Mouse (Mus musculus): Measurements from ENCODE around the gene Kif21a.

Gene Kif21a

DNA sequence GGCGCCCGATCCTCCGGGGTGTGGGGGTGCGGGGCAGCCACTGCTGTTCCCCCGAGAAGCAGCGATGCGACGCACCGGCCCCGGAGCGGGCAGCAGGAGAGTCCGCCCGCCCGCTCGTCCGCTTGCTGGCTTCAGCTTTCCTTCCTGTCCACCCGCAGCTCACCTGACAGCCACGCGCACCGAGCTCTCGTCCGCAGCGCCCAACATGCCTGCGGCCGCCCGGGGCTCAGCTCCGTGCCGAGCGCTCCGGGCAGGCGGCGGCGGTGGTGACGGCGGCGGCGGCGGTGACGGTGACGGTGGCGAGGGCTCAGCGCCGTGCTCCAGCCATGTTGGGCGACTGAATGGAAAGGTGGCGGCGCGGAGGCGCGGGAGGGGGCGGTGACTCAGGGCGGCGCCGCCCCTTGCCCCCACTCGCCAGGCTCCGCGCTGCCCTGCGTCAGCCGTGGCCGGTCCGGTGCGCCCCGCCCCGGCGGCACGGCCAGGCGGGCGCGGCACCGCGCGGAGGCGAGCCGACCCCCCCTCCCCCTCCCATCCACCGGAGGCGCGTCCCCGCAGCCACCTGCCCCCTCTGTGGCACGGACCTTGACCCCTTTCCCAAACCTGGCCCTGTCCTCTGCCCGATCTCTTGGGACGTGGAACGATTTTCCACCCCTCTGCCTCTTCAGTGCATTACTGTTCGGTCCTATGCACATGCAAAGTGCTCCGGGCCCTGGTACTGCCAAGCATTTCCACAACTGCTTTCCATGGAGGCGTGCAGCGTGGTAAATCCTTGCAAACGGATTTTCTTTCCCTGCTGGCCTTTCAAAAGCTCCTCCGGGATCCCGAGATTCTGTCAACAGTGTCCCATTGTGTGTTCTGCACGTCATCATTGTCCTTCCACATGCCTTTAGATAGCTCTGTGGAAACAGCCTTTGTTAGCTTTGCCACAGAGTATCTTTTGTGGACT is at the start of gene Kif21a:
Gene Kif21a, minus strand, starts transcription at position 453 of the 946 bp plus-strand sequence.
- DNase-seq: peak; percentile 86

DNA sequence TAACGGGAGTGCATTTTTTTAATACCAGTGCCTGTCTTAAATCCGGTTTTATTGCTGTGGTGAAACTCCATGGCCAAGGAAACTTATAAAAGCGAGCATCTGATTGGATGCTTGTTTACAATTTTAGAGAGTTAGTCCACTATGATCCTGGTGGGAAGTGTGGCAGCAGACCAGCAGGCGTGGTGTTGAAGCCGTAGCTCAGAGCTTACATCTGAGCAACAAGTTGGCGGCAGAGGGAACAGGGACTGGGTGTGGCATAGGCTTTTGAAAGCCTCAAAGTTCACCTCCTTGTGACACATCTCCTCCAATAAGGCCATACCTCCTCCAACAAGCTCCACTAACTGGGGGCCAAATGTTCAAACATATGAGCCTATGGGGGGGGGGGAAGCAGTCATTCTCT is 46.9 kb upstream of the Kif21a start:
- DNase-seq: no peak

DNA sequence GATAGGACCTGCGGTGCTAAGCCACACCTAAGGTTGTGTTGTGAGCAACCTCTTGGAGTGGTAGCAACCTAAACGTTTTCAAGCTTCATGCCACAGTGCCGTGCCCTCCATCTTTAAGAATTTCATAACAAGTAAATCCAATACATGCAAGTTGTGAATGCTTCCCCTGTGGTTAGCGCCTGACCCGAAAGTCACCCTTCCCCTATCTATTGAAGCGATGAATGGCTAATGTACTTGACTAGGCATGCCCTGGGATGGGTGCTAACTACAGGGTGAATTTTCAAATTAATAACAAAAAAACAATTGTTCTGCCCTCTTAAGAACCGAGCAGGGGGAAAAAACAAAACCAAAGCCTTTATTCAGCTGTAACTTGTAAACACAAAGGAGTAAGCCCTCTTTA is 39.7 kb upstream of the Kif21a start:
- no peak for DNase-seq

DNA sequence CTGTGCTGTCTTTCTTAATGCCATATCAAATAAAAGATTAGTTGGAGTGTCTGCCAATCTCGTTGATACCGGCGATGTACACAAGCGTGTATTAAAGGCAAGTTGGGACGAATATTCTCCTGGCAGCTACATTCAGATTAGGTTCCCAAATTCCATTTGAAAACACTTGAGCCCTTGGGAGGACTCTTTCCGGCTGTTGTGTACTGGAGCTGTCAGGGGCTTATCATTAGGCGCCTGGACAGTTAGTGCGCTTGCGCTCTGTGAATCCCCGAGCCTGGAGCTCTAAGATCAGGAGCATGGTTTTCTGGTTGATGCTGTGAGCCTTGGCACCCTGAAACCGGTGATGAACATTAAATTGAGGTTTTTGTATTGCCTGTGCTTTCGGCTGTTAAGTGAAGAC is 38.3 kb upstream of the Kif21a start:
- no peak for DNase-seq

DNA sequence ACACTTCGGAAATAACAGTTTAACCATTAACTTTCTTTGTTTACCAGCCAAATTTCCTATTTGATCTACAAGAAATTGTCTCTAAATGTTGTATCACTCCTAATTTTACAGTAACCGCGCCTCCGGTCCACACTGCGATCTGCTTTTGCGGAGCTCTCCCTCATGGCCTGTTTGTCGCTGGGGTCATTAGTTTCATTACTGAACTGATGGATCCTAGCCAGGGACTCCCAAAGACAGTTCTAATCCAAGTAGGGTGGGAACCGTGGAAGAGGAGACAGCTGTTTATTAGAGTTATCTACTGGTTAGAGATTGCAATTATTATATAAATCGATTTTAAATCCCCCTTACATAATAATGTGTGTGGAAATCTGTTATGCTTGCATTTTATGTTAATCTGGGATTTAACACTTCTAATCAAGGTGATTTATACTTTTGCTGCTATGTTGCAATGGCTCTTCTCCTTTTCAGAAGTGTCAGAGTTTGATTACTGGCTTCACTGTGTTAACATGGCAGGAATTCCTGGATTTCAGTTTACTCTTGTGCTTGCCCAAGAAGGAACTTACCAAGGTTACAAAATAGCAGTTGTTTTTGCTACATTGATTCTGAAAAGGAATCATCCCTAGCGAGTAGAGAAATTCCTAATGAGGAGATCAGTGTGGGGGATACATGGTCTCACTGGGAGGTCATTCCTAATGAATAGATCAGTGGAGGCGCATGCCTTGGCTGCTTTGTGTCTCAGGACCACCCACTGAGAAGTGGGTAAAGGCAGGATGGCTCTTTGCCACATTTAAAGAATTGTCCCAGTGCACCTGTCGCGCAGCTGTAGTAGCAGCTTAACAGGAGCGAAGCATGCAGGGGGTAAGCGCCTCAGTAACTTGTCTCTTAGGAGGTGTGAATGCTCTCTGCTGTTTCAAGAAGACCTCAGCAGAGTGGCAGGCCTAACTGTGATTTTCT is 28.0 kb upstream of the Kif21a start:
- DNase-seq: peak; percentile 65

DNA sequence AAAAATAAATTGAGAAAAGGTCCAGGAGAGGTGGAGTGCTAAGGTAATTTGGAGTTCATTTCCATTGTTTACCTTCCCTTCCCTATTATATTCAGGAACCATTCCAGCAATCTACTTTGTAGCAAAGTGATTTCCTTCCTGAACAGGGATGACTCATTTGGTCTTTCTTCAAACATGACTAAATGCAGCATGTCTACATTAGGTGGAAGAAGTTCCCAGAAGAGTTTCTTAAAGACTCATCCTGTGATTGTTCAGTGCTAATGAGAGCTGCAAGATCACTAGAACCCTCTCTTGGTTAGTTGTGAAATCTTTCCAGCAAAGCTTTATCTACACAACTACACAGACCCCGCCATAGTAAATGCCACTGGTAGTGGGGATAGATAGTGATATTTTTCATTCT is 22.7 kb upstream of the Kif21a start:
- DNase-seq: no peak

DNA sequence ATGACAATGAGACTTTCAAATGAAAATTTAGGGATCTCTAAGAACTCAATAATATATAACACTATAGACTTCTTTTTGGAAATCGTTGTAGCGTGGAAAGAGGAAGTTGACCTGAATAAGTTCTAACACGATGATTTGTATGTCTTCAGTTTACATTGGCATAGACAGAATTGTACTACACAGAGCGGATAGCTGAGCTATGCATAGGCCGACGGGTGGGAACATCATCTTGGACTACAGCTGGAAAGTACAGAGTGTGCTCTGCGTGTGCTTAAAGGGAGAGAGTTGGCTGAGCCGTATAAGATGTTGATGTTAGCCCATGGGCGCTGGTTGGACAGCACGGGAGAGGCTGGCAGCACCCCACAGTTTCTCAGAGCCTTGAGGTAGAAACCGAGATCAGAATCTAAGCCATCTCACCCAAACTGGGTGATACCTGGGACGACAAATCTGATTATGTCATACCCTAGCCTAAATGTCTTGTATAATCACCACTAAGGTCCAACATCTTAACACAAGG is 14.6 kb upstream of the Kif21a start:
- DNase-seq: no peak

DNA sequence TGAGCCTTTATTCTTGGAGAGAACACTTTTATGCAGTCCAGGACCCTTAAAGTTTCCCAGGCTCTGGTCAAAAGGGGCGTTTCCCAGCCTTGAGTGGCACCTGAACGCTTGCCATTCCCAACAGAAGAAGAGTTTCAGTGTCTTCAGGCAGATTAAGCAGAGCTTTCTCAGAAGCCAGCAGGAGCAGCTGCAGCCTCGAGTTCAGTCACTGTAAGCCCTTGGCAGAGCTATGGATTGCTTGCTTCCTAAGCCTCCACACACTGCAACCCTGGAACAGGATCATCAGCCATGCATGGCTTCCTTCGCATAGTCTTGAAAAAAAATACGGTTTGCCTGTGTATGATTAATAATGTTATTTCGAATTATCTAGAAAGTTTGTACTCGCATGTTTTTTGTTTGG is 14.1 kb upstream of the Kif21a start:
- no peak for DNase-seq

DNA sequence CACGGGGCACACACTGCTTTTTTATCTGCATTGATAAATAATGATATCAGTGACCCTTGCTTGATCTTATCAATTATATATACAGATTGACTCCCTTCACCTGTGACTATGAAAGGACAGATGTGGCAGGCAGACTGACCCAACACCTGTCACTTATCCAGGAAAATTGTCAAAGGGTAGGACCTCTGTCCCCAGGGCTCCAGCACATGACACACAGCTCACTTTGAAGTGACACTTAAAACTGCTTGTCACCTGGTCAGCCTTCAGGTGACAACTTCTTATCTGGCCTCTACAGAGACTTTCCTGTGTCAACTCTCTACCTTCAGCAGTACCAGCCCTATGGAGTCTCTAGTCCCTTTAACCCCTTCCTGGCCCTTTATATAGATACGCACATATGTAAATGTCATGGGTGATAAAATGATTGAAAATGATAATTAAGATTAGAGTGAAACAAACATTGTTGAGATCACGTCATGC is 7.2 kb upstream of the Kif21a start:
- DNase-seq: no peak

DNA sequence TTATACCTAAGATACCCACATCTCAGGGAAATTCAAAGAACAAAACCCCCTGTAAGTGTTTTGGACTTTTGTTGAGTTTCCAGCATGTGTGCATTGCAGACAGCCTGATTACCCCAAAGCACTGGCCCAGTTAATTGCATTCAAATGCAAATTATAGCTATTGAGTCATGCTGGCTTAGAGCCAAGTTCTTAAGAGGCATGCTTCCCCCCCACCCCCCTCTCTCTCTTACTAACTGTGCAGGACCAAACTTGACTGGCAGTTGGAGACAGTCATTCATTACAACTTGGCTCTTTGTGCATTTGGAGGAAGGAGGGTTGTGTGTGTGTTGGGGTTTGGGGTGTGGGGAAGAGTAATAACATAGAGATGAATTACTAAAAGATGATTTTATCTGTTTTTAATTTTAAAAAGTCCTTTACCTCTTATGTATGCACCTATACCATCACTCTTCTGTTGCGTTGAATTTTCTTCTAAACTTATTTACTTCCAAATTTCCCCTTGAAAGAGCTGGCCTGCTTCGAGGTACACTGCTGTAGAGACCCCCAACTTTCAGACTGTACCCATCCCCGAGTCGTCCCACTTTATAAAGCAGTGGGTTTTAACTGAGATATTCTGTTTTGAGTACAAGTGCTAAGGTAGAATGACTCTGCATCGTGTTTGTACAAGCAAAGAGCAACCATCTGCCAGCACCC is 6.6 kb upstream of the Kif21a start:
- DNase-seq: peak; percentile 88

DNA sequence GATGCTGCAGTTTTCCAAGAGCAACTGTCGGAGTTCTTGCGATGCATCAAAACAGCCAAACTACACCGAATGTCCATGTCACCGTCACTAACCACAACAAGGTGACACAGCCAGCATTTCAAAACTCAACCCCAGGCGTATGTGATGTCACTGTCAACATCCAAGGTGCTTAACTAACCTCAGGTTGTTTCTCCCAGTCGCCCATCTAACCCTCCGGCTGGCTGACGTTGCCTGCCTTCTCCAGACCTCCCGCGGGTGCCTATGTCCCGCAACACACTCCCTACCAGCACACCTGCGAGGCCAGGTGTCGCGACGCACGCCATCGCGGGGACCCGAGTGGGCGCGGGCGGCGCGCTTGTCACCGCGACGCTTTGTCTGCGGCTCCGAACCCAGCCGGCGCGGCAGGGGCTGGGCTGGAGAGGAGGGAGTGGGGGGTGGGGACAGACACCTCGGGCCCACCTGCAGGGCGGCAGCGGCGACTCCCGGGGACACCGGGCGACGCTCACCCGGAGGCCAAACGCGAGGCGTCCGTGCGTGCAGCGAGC is 725 bp downstream of the Kif21a start:
- DNase-seq: peak; percentile 55

DNA sequence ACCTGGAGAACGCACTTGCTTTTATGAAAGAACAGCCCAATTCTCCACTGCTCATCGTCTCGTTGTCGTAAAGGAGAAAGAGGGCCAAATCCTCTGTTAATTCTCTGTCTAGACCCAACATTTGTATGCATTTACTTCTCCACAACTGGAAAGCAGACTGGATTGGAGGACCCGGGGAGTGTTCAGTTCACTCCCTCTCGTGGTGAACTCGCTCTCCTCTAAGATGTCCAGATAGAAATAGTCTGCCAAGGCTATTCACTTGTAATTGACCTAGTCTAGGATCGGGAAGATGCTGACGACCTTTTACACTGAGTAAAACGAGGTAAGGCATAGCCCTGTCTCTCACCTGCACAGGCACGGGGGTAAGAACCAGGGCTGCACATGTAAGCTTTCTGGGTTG is 2.1 kb downstream of the Kif21a start:
- DNase-seq: no peak

DNA sequence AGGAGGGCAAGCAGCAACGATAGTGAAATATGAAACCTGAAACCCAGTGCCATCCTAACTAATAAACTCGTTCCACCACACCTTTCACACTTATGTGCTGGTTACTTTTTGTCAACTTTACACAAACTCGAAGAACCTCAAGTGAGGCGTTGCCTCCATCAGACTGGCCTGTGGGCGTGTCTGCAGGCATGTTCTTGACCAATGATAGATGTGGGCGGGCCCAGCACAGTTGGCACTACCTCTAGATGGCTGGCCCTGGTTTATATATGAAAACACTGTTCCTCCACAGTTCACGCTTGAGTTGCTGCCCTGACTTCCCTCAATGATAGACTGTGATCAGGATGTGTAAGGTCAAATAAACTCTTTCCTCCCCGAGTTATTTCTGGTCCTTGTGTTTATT is 3.2 kb downstream of the Kif21a start:
- DNase-seq: no peak

DNA sequence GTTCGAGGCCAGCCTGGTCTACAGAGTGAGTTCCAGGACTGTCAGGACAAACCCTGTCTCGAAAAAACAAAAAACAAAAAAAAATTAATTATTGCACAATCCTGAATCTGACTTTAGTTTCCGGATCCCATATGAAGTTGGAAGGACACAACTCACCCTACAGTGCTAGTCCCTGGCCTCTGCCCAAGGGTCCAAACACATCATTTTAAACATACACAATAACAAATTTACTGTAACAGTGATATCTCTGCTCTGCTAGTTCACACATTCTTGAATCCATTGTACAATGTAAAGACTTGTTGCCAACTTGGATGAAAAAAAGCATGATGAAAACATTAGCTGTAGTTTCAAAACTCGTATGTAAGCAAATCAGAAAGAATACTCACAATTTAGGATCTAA is 6.5 kb downstream of the Kif21a start:
- no peak for DNase-seq

DNA sequence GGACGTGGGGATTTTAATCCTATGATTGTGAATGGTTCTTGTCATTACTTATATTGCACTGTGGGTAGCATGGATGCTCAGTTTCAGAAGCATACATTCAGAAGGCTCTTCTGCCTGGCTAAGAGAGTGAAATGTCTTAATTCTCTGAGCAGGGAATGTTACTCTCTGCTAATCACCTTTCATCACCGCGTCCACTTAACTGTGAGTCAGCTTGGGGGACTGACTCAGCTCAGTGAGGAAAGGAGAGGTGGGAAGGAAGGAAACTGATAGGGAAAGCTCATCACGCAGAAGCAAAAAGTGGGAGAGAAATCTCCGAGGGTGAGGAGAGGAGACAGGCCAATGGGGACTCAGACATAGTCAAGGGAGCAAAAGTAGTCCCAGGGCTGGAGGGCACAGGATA is 10.9 kb downstream of the Kif21a start:
- DNase-seq: no peak

DNA sequence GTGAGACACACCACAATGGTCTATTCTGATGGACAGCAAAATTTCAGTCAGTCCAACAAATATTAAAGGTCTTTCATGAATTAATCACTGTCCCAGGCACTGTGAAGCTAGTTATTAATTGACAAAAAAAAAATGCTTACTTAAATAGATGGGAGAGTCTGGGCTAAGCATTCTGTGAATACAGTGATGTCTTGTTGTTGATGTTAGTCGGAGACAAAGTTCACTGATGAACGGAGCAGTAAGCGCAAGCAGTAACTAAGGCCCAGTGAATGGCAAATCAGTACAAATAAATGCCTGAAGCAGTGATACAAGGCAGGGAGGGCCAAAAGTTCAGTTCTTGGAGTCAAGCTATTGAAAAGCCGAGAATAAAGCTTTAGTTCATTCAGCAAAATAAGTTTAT is 15.7 kb downstream of the Kif21a start:
- DNase-seq: no peak

DNA sequence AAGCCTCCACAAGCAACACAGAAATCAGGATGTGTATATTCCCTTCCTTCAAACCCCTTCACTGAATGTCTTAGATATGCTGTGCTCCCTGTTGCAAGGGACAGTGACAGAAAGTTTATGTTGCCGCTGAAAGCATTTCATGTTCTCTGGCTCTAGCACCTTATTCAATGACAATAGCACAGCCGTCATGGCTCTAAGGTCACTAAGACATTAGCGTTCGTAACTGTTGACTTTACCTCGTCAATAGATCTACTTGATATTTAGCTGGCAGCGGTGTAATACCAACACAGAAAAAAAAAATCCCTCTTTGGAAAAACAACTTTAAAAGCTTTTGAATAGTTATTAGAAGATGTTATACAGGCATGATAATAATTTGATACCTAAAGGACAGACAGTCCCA is 16.2 kb downstream of the Kif21a start:
- DNase-seq: no peak

DNA sequence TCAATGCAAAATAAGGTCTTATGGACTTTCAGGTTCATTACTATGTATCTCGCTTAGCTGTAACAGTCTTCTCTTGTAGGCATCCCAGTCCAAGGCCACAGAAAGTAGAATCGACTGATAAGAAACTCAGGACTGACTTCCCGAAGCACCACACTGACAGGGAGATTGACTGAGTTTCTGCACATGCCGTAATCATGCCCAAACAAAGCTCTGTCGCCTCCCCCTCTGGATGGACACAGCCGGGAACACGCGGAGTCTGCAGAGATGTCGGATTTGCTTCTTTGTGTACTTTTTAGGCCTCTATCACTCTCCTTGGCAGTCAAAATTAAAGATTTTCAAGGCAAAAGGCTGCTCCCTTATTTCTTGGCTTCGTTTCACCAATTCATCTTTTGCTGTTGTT is 20.8 kb downstream of the Kif21a start:
- DNase-seq: no peak

DNA sequence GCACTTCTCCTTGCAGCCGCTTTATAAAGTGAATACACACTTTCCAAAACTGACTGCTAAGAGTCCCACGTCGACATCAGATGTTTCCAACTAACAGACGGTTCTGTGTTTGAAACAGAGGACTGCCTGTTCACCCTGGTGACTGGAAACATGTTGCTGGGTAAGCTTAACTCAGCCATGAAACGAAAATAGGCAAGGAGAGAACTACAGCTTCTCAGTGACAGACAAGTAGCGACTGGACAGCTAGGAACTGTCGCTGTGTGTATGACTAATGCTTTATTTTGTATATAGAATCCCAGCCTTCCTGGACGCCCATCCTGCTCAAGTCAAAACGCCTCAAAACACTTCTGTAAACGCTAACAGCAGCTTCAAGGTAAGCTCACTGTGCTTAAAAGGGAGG is 21.3 kb downstream of the Kif21a start:
- DNase-seq: no peak

DNA sequence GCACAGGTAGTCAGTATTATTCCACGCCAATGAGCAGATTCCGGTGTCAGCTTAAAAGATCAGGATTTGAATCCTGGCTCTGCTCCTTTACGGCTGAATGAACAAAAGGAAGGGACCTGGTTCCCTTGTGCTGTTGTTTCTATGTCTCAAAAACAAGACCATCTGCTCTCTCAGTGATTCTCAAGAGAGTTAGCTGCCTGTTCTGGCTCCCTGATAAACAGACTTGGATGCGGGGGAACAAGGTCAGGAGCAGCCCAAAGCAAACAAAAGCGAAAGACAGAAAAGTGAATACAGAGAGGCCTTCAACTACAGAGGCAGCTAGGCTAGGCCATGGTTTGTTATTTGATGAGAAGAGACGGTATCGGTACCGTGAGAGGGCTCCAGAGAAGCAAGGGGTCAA is 27.5 kb downstream of the Kif21a start:
- DNase-seq: no peak

DNA sequence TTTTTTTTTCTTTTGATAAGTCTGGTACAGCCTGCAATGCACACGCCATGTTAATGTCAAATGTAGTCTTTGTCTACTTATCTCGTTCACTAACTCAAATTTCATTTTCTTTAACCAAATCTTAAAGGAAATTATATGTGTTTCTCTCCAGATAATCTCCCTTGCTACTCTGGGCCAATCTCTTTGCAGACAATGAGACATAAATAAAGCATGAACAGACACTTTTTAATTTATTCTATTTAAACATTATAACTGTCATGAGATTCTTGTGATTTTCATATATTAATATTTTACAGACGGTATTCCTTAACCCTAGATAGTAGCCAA is 30.9 kb downstream of the Kif21a start:
- DNase-seq: no peak

DNA sequence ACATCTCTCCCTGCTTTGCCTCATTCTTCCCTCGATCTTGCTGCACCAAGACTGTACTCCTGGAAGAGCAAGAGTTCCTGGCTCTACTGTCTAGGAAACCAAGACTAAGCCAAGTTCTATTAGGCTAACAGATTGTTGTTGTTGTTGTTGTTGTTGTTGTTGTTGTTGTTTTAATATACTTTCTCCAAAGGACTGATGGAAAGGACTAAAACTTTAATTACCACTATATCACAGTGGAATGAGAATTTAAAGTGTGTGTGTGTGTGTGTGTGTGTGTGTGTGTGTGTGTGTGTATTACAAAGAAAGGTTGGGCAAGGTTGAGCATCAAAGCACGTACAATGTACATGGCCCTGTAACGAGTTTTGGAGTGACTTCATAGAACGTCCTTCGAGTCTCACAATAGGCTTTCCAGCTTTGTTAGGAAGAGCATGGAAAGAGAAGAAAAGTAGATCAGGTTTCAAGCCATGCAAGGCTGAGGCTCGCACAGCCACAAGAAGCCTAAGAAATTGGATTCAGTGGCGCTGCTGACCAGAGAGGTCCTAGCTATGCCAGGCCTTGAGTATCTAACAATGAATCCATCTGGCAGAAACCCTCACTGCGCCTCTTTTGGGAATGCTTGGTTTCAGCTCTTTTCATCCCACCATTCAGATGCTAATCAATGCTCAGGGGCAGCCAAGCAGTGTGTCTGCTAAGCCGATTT is 31.4 kb downstream of the Kif21a start:
- peak; percentile 84 for DNase-seq

Measured in embryo, embryonic 11 days (tissue).